Mouse (Mus musculus): Measurements from ENCODE around the gene Klhl21. TPM values are rescaled to one million over a fixed set of nuclear protein-coding genes. Genes with fewer than 3 reads are reported as not detected.
"Not testable (repeated sequence)": the region's sequence is repeated elsewhere in the genome, so short reads cannot be mapped to it uniquely, and the experiment has no call there.

The Klhl21 gene
- polyA plus RNA-seq, 1 experiment from 2014 or later = 13.5 TPM

- WGBS = 3% methylated on average over 37 of the region's 41 CpGs
- Histone ChIP-seq H3K4me3 (replicated peaks) (peak overlapping the region; percentile 86), H3K9me3 (no peaks in the 10 kb centered on the region), H3K27me3 (replicated peaks) (no peaks in the 10 kb centered on the region), H3K9ac (peak overlapping the region; percentile 60), H3K27ac (peak overlapping the region; percentile 79), H3K4me1 (peaks cover 37% of the 10 kb centered on the region), H3K4me2 (peak overlapping the region; percentile 98), H3K36me3 (peaks cover 22% of the 10 kb centered on the region; the same call in 1 of the 2 replicates)
- ATAC-seq (ENCODE audit: insufficient read depth, low FRiP score, low read depth) = peak; percentile 47
These were observed 18.3 kb downstream of the Klhl21 start for GRCm38 (mm10) chr4:152026751-152027508.

- Histone ChIP-seq H3K4me3 (replicated peaks) (peak within 1 kb of the TSS; percentile 86), H3K36me3 (peaks cover 18% of the 10 kb centered on the region; the same call in 1 of the 2 replicates), H3K27ac (peak within 1 kb of the TSS; percentile 79), H3K4me1 (peaks cover 37% of the 10 kb centered on the region), H3K4me2 (peak within 1 kb of the TSS; percentile 98), H3K9ac (peak within 1 kb of the TSS; percentile 60), H3K9me3 (no peaks in the 10 kb centered on the region), H3K27me3 (replicated peaks) (no peaks in the 10 kb centered on the region)
- peak; percentile 96 for ATAC-seq (ENCODE audit: insufficient read depth, low FRiP score, low read depth)
- under 1% methylated on average over 35 of the region's 35 CpGs for WGBS
These were observed 18.9 kb downstream of the Klhl21 start, which contains the start of gene Zbtb48 for GRCm38 (mm10) chr4:152027524-152027923. Gene Zbtb48 (minus strand): TSS chr4:152027671.

GRCm38 (mm10) chr4:152028456-152028855, 19.9 kb downstream of the Klhl21 start:
- Histone ChIP-seq H3K9ac (no peak overlapping the region), H3K4me1 (peaks cover 37% of the 10 kb centered on the region), H3K9me3 (no peaks in the 10 kb centered on the region), H3K27me3 (replicated peaks) (no peaks in the 10 kb centered on the region), H3K27ac (no peak overlapping the region), H3K4me3 (replicated peaks) (peak overlapping the region; percentile 86), H3K4me2 (peak overlapping the region; percentile 98), H3K36me3 (peaks cover 12% of the 10 kb centered on the region; the same call in 1 of the 2 replicates)
- ATAC-seq (ENCODE audit: insufficient read depth, low FRiP score, low read depth) = no peak
- 61% methylated on average over 15 of the region's 15 CpGs for WGBS

- H3K4me1 ChIP-seq = peaks cover 35% of the 10 kb centered on the region
- no peak overlapping the region for H3K27ac ChIP-seq
- H3K9me3 ChIP-seq = no peaks in the 10 kb centered on the region
- ATAC-seq (ENCODE audit: insufficient read depth, low FRiP score, low read depth) = no peak
- H3K4me2 ChIP-seq = peak overlapping the region; percentile 98; the same call in 1 of the 2 replicates
- H3K36me3 ChIP-seq = peaks cover 8% of the 10 kb centered on the region; the same call in 1 of the 2 replicates
- H3K4me3 ChIP-seq (replicated peaks) = no peak overlapping the region
- no peaks in the 10 kb centered on the region for H3K27me3 ChIP-seq (replicated peaks)
- WGBS = 37% methylated on average over 5 of the region's 5 CpGs
- no peak overlapping the region for H3K9ac ChIP-seq
These were observed 20.5 kb downstream of the Klhl21 start for GRCm38 (mm10) chr4:152029087-152029486.

- Histone ChIP-seq H3K4me3 (replicated peaks) (no peak overlapping the region), H3K27ac (no peak overlapping the region), H3K4me2 (no peak overlapping the region), H3K4me1 (peaks cover 30% of the 10 kb centered on the region), H3K27me3 (replicated peaks) (no peaks in the 10 kb centered on the region), H3K36me3 (no peaks in the 10 kb centered on the region), H3K9me3 (no peaks in the 10 kb centered on the region), H3K9ac (no peak overlapping the region)
- 82% methylated on average over 4 of the region's 4 CpGs for WGBS
- ATAC-seq (ENCODE audit: insufficient read depth, low FRiP score, low read depth) = no peak
These were observed 21.4 kb downstream of the Klhl21 start for GRCm38 (mm10) chr4:152029997-152030396.

- no peak overlapping the region for H3K4me3 ChIP-seq (replicated peaks)
- no peak overlapping the region for H3K9ac ChIP-seq
- no peaks in the 10 kb centered on the region for H3K9me3 ChIP-seq
- WGBS = 89% methylated on average over 13 of the region's 13 CpGs
- no peaks in the 10 kb centered on the region for H3K27me3 ChIP-seq (replicated peaks)
- H3K36me3 ChIP-seq = no peaks in the 10 kb centered on the region
- H3K4me1 ChIP-seq = peaks cover 9% of the 10 kb centered on the region
- H3K4me2 ChIP-seq = no peak overlapping the region
- no peak for ATAC-seq (ENCODE audit: insufficient read depth, low FRiP score, low read depth)
- H3K27ac ChIP-seq = no peak overlapping the region
These were observed 24.3 kb downstream of the Klhl21 start for GRCm38 (mm10) chr4:152032922-152033321.

- H3K4me3 ChIP-seq (replicated peaks); H3K27ac ChIP-seq; H3K9ac ChIP-seq; H3K27me3 ChIP-seq (replicated peaks); H3K36me3 ChIP-seq; H3K9me3 ChIP-seq; H3K4me2 ChIP-seq; ATAC-seq (ENCODE audit: insufficient read depth, low FRiP score, low read depth): not testable (repeated sequence)
- 89% methylated on average over 6 of the region's 6 CpGs for WGBS
- H3K4me1 ChIP-seq = peaks cover 13% of the 10 kb centered on the region; the same call in 1 of the 2 replicates
These were observed 27.9 kb downstream of the Klhl21 start for GRCm38 (mm10) chr4:152036464-152036863.

GRCm38 (mm10) chr4:152038225-152038984, 29.8 kb downstream of the Klhl21 start, which contains the start of gene Tas1r1:
Gene Tas1r1 (minus strand): TSS chr4:152038568.
- 33% methylated on average over 10 of the region's 10 CpGs for WGBS
- no peak for ATAC-seq (ENCODE audit: insufficient read depth, low FRiP score, low read depth)
- Histone ChIP-seq H3K9me3 (no peaks in the 10 kb centered on the region), H3K4me2 (peak within 1 kb of the TSS; percentile 84), H3K36me3 (peaks cover 25% of the 10 kb centered on the region), H3K4me3 (replicated peaks) (peak within 1 kb of the TSS; percentile 98), H3K4me1 (peaks cover 13% of the 10 kb centered on the region; the same call in 1 of the 2 replicates), H3K27me3 (replicated peaks) (no peaks in the 10 kb centered on the region), H3K9ac (peak within 1 kb of the TSS; percentile 86), H3K27ac (no peak within 1 kb of the TSS)

- Histone ChIP-seq H3K36me3 (peaks cover 31% of the 10 kb centered on the region), H3K27ac (no peak within 1 kb of the TSS), H3K9me3 (no peaks in the 10 kb centered on the region), H3K4me1 (peaks cover 13% of the 10 kb centered on the region; the same call in 1 of the 2 replicates), H3K4me3 (replicated peaks) (peak within 1 kb of the TSS; percentile 98), H3K4me2 (peak within 1 kb of the TSS; percentile 84), H3K27me3 (replicated peaks) (no peaks in the 10 kb centered on the region), H3K9ac (peak within 1 kb of the TSS; percentile 86)
- peak; percentile 87 for ATAC-seq (ENCODE audit: insufficient read depth, low FRiP score, low read depth)
- under 1% methylated on average over 70 of the region's 86 CpGs for WGBS
These were observed 30.6 kb downstream of the Klhl21 start, which contains the start of gene Nol9 for GRCm38 (mm10) chr4:152038985-152039830. Gene Nol9 (plus strand): TSS chr4:152039321.

GRCm38 (mm10) chr4:152039831-152040310, 31.3 kb downstream of the Klhl21 start:
- peak overlapping the region; percentile 86 for H3K9ac ChIP-seq
- ATAC-seq (ENCODE audit: insufficient read depth, low FRiP score, low read depth) = peak; percentile 8; the same call in 1 of the 2 replicates
- WGBS = 2% methylated on average over 25 of the region's 25 CpGs
- H3K9me3 ChIP-seq = no peaks in the 10 kb centered on the region
- H3K27me3 ChIP-seq (replicated peaks) = no peaks in the 10 kb centered on the region
- H3K27ac ChIP-seq = no peak overlapping the region
- H3K4me3 ChIP-seq (replicated peaks) = peak overlapping the region; percentile 98
- H3K4me1 ChIP-seq = peaks cover 13% of the 10 kb centered on the region; the same call in 1 of the 2 replicates
- peak overlapping the region; percentile 84 for H3K4me2 ChIP-seq
- peaks cover 37% of the 10 kb centered on the region for H3K36me3 ChIP-seq
